Mouse (Mus musculus): ENCODE data around the gene Nmu.

DNA sequence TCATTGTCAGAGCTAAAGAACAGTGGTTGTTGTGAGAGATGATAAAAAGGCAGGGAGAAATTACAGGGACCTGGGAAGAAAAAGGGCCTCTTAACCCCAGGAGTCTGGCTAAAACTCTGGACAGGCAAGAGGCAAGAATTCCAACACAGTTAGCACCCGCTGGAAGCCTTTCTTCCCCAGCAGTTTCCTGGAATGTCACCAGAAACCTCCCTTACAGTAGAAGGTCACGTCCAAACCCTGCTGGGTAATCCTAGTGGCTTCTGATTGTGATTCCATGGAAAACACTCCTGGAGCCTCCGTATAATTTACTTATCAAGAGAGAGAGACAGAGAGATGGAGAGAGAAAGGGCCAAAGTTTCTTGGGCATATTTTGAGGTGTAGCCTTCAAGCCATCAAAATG lies 15.6 kb upstream of the Nmu start:
- no peak for TF ChIP-seq CTCF (IDR thresholded peaks at IDR 0.05; ENCODE audit: control insufficient read depth, insufficient read depth, insufficient read length)
- no peak for TF ChIP-seq MAX (IDR thresholded peaks at IDR 0.05)
- no peak for TF ChIP-seq MYOD1 (IDR thresholded peaks at IDR 0.05; ENCODE audit: control insufficient read depth, insufficient read length, low read depth)
